Mouse (Mus musculus): Measurements from ENCODE around the gene Zfp46. TPM values are rescaled to one million over a fixed set of nuclear protein-coding genes. Genes with fewer than 3 reads are reported as not detected.
A peak's percentile ranks its signal among the peaks of the same experiment; 100 is the strongest.

Zfp46 gene
- polyA plus RNA-seq, 1 experiment from 2014 or later: 13.8 TPM

- DNase-seq (ENCODE audit: low spot score) (no peak), ATAC-seq (replicated peaks; ENCODE audit: low FRiP score, low read depth) (no peak)
- peaks cover 12% of the 10 kb centered on the region for H3K27me3 ChIP-seq (ENCODE audit: insufficient read depth, low read length)
- H3K4me2 ChIP-seq (ENCODE audit: low read length): no peak overlapping the region
- peak; percentile 73 for TF ChIP-seq CTCF (IDR thresholded peaks at IDR 0.05; ENCODE audit: low read depth)
- no peak overlapping the region for H3K4me3 ChIP-seq (replicated peaks; ENCODE audit: low read depth, low read length)
- H3K9me3 ChIP-seq (replicated peaks; ENCODE audit: low read length): no peaks in the 10 kb centered on the region
- no peak overlapping the region for H3K9ac ChIP-seq (ENCODE audit: low read depth, low read length)
- H3K27ac ChIP-seq: no peak overlapping the region
- 0 out of 2 replicates have a peak, but pooled peaks cover 3% of the 10 kb centered on the region for H3K36me3 ChIP-seq (ENCODE audit: insufficient read depth, low read length)
- 50% methylated on average over 8 of the region's 8 CpGs for WGBS
- H3K4me1 ChIP-seq (replicated peaks; ENCODE audit: insufficient read depth, low read length): peaks cover 7% of the 10 kb centered on the region
These were observed 42.3 kb upstream of the Zfp46 start for GRCm38 (mm10) chr4:136242065-136242703.

- H3K4me3 ChIP-seq (replicated peaks; ENCODE audit: low read depth, low read length): no peak overlapping the region
- peaks cover 16% of the 10 kb centered on the region for H3K27me3 ChIP-seq (ENCODE audit: insufficient read depth, low read length)
- WGBS: 93% methylated on average over 7 of the region's 7 CpGs
These were observed 41.8 kb upstream of the Zfp46 start for GRCm38 (mm10) chr4:136242728-136243127.

GRCm38 (mm10) chr4:136244208-136244607 is 40.3 kb upstream of the Zfp46 start:
- no peak for ATAC-seq (replicated peaks; ENCODE audit: low FRiP score, low read depth)
- Histone ChIP-seq H3K4me1 (replicated peaks; ENCODE audit: insufficient read depth, low read length) (peaks cover 13% of the 10 kb centered on the region), H3K27me3 (ENCODE audit: insufficient read depth, low read length) (peaks cover 14% of the 10 kb centered on the region; the same call in 1 of the 2 replicates), H3K4me2 (ENCODE audit: low read length) (no peak overlapping the region), H3K27ac (no peak overlapping the region), H3K9ac (ENCODE audit: low read depth, low read length) (no peak overlapping the region), H3K36me3 (ENCODE audit: insufficient read depth, low read length) (0 out of 2 replicates have a peak, but pooled peaks cover 3% of the 10 kb centered on the region), H3K4me3 (replicated peaks; ENCODE audit: low read depth, low read length) (no peak overlapping the region), H3K9me3 (replicated peaks; ENCODE audit: low read length) (no peaks in the 10 kb centered on the region)
- no peak for DNase-seq (ENCODE audit: low spot score)
- no peak for TF ChIP-seq CTCF (IDR thresholded peaks at IDR 0.05; ENCODE audit: low read depth)
- 69% methylated on average over 7 of the region's 7 CpGs for WGBS

More at GRCm38 (mm10) chr4:136242728-136243127, 41.8 kb upstream of the Zfp46 start:
- Histone ChIP-seq H3K27ac (no peak overlapping the region), H3K9ac (ENCODE audit: low read depth, low read length) (no peak overlapping the region), H3K4me2 (ENCODE audit: low read length) (no peak overlapping the region), H3K9me3 (replicated peaks; ENCODE audit: low read length) (no peaks in the 10 kb centered on the region), H3K36me3 (ENCODE audit: insufficient read depth, low read length) (0 out of 2 replicates have a peak, but pooled peaks cover 3% of the 10 kb centered on the region), H3K4me1 (replicated peaks; ENCODE audit: insufficient read depth, low read length) (peaks cover 12% of the 10 kb centered on the region)
- no peak for TF ChIP-seq CTCF (IDR thresholded peaks at IDR 0.05; ENCODE audit: low read depth)
- ATAC-seq (replicated peaks; ENCODE audit: low FRiP score, low read depth) (no peak), DNase-seq (ENCODE audit: low spot score) (no peak)

- no peak for ATAC-seq (replicated peaks; ENCODE audit: low FRiP score, low read depth)
- TF ChIP-seq CTCF (IDR thresholded peaks at IDR 0.05; ENCODE audit: low read depth): no peak
- H3K4me1 ChIP-seq (replicated peaks; ENCODE audit: insufficient read depth, low read length): peaks cover 13% of the 10 kb centered on the region
- no peak overlapping the region for H3K9ac ChIP-seq (ENCODE audit: low read depth, low read length)
- no peak overlapping the region for H3K4me2 ChIP-seq (ENCODE audit: low read length)
- DNase-seq (ENCODE audit: low spot score): no peak
- no peaks in the 10 kb centered on the region for H3K9me3 ChIP-seq (replicated peaks; ENCODE audit: low read length)
- 0 out of 2 replicates have a peak, but pooled peaks cover 3% of the 10 kb centered on the region for H3K36me3 ChIP-seq (ENCODE audit: insufficient read depth, low read length)
- H3K27ac ChIP-seq: no peak overlapping the region
- WGBS: 61% methylated on average over 5 of the region's 5 CpGs
- H3K27me3 ChIP-seq (ENCODE audit: insufficient read depth, low read length): peaks cover 22% of the 10 kb centered on the region; the same call in 1 of the 2 replicates
- H3K4me3 ChIP-seq (replicated peaks; ENCODE audit: low read depth, low read length): no peak overlapping the region
These were observed 38.8 kb upstream of the Zfp46 start for GRCm38 (mm10) chr4:136245681-136246080.

GRCm38 (mm10) chr4:136246568-136246969 is 37.9 kb upstream of the Zfp46 start:
- Histone ChIP-seq H3K4me3 (replicated peaks; ENCODE audit: low read depth, low read length) (no peak overlapping the region), H3K9ac (ENCODE audit: low read depth, low read length) (no peak overlapping the region), H3K4me2 (ENCODE audit: low read length) (peak overlapping the region; percentile 13), H3K27ac (no peak overlapping the region), H3K9me3 (replicated peaks; ENCODE audit: low read length) (no peaks in the 10 kb centered on the region), H3K27me3 (ENCODE audit: insufficient read depth, low read length) (peaks cover 22% of the 10 kb centered on the region; the same call in 1 of the 2 replicates), H3K4me1 (replicated peaks; ENCODE audit: insufficient read depth, low read length) (peaks cover 13% of the 10 kb centered on the region), H3K36me3 (ENCODE audit: insufficient read depth, low read length) (0 out of 2 replicates have a peak, but pooled peaks cover 3% of the 10 kb centered on the region)
- WGBS: 5% methylated on average over 12 of the region's 12 CpGs
- TF ChIP-seq CTCF (IDR thresholded peaks at IDR 0.05; ENCODE audit: low read depth): no peak
- ATAC-seq (replicated peaks; ENCODE audit: low FRiP score, low read depth) (no peak), DNase-seq (ENCODE audit: low spot score) (no peak)

GRCm38 (mm10) chr4:136247386-136247728 is 37.1 kb upstream of the Zfp46 start:
- H3K9ac ChIP-seq (ENCODE audit: low read depth, low read length): peak overlapping the region; percentile 46
- 2% methylated on average over 14 of the region's 14 CpGs for WGBS
- H3K4me2 ChIP-seq (ENCODE audit: low read length): peak overlapping the region; percentile 79
- H3K27ac ChIP-seq: no peak overlapping the region
- H3K4me1 ChIP-seq (replicated peaks; ENCODE audit: insufficient read depth, low read length): peaks cover 13% of the 10 kb centered on the region
- H3K36me3 ChIP-seq (ENCODE audit: insufficient read depth, low read length): no peaks in the 10 kb centered on the region
- ATAC-seq (replicated peaks; ENCODE audit: low FRiP score, low read depth) (0 out of 2 replicates have a peak, but pooled peaks have one; percentile 6), DNase-seq (ENCODE audit: low spot score) (no peak)
- H3K27me3 ChIP-seq (ENCODE audit: insufficient read depth, low read length): peaks cover 22% of the 10 kb centered on the region; the same call in 1 of the 2 replicates
- TF ChIP-seq CTCF (IDR thresholded peaks at IDR 0.05; ENCODE audit: low read depth): no peak
- H3K9me3 ChIP-seq (replicated peaks; ENCODE audit: low read length): no peaks in the 10 kb centered on the region
- peak overlapping the region; percentile 43 for H3K4me3 ChIP-seq (replicated peaks; ENCODE audit: low read depth, low read length)
